Mouse (Mus musculus): ENCODE results near the gene Nup50.
A peak's percentile ranks its signal among the peaks of the same experiment; 100 is the strongest.

Nup50 gene

GRCm38 (mm10) chr15:84957851-84958250 is 34.6 kb downstream of the Nup50 start:
- DNase-seq = peak; percentile 76

DNA sequence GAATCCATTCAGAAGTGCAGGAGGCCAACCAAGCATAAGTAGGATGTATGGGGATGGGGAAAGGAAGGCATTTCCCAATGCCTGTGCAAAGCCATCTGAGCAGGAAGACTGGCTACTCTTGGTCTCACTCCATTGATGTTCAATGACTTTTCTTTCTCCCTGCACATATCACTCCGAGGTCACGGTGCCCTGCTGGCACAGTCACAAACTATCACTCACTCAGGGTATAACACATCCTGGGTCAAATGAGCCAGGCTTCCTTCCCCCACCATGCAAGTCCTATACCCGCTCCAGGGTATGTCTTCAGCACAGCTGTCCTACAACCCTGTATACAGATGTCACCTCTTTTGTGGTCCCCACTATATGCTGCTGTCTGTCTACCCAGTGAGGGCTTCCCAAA is 35.1 kb downstream of the Nup50 start:
- no peak for DNase-seq

- no peak for DNase-seq
These were observed 36.7 kb downstream of the Nup50 start for GRCm38 (mm10) chr15:84959891-84960290.

- peak; percentile 33 for DNase-seq
These were observed 37.5 kb downstream of the Nup50 start for GRCm38 (mm10) chr15:84960692-84961091.

DNA sequence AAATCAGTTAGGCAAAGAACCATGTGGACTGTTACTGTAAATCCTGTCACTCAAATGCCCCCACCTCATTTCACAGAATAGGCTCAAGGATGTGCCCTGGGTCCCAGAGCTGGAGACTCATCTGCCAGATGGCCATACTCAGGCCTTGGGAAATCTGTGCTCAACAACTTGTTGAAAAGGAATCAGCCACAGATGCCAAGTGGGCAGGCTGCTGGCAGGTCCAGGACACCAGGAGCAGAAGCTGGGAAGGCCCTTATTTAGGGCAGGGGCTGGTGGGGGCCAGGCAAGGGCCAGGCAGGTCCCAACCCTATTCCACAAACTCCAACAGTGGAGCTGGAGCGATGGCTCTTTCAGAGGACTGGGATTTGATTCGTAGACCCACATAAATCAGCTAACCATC is 39.3 kb downstream of the Nup50 start:
- DNase-seq = no peak

- DNase-seq = no peak
These were observed 41.6 kb downstream of the Nup50 start for GRCm38 (mm10) chr15:84964771-84965170.

GRCm38 (mm10) chr15:84965575-84966360 is 42.6 kb downstream of the Nup50 start:
- peak; percentile 46 for DNase-seq

DNA sequence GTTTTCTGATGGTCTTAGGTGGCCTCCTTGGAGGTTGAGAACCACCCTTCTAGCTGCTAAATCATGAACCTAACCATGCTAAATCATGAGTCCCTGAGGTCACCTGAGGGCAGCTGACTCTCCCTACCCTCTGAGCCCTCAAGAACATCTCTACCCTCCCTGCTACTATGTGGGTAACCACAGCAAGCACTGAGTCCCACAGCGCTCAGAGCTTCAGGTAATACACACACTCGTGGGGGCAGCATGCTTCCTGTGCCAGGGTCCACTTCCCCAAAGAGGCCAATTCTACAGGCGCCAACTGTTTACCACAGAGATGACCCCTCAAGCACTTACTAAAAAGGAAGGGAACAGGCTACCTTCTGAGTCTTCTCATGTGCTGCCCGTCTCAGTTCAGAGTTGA is 45.3 kb downstream of the Nup50 start:
- DNase-seq = no peak

DNA sequence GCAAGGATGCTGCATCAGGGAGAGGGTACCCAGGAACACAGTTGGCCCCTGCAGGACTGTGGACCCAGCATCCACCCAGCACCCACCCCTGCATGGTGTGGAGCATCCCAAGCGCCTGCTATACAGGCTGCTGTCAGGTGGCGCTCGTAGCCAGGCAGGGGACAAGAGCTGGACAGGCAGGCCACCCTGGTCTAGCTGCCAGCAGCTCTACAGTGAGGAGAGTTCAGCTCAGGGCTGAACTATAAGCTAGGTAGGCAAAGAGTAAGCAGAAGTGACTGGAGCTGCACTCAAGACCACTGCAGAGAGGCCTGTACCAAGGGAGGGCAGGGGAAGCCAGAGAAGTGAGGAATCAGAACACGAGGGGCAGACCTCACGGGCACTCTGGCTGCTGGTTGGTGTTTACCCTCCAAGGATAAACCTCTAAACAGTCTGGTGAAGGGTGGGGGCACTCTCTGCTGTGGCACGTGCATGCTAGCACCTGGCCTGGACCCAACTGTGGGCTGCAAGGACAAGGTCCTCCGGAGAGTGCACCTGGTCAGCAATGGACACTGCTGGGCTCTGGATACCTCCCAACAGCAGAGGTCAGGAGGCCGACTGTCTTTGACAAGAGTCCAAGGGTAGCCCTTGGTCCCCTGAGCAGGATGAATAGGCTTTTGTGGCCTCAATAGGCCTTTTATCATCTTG is 49.8 kb downstream of the Nup50 start:
- no peak for DNase-seq

DNA sequence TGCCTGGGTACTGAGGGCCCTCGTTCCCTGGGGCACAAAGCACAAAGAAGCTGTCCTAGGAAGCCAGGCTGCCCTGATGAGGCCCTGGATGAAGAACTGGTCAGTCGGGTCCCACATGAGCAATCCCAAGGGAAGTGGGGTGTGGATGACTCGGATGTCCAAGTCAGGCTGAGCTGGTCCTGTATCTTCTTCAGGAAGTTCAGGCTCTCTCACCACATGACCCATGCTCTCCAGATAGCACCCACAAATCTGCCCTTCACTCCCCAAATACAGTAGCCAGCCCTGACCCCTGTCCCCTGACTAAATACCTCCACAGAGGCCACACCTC is 50.3 kb downstream of the Nup50 start:
- DNase-seq = no peak

GRCm38 (mm10) chr15:84975729-84976128 is 52.5 kb downstream of the Nup50 start:
- no peak for DNase-seq

- DNase-seq = no peak
These were observed 58.5 kb downstream of the Nup50 start for GRCm38 (mm10) chr15:84981609-84982313.

DNA sequence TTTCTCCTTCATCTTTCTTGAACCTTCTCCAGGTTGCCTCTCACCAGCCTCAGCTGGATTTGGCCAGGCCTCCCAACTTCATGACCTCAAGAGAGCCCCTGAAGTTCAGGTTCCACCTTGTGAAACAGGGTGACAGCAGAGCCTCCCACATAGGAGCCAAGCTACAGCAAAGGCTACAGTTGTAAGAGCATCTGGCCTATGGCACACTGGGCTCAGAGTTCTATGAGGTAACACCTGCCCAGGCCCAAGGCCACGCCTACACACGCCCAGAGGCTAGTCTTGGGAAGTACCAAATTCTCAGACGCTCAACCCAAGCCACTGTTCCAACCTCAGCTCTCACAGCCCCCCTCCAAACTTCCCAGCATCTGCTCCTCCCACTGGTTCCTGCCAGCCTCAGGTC is 59.7 kb downstream of the Nup50 start:
- DNase-seq = no peak

DNA sequence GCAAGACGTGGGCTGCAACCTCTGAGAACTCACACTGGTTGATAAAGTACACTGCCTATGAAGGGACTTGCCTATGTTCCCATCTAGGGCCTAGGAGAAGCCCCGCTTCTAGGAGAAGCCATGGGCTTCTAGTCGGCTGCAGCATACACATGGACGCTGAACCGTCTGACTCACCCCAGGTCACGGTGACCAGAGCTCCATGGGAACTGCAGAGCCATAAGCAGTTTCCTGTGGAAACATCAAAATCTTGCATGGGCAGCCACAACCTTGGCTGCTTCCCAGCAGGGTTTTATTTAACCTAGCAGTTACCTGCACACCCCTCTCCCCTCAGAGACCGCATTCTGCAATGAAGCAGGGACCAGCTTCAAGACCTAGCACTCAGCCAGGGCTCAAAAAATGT is 60.5 kb downstream of the Nup50 start:
- DNase-seq = no peak

GRCm38 (mm10) chr15:84985516-84986160 is 62.4 kb downstream of the Nup50 start:
- DNase-seq = no peak

- DNase-seq = no peak
These were observed 63.2 kb downstream of the Nup50 start for GRCm38 (mm10) chr15:84986171-84987019.

DNA sequence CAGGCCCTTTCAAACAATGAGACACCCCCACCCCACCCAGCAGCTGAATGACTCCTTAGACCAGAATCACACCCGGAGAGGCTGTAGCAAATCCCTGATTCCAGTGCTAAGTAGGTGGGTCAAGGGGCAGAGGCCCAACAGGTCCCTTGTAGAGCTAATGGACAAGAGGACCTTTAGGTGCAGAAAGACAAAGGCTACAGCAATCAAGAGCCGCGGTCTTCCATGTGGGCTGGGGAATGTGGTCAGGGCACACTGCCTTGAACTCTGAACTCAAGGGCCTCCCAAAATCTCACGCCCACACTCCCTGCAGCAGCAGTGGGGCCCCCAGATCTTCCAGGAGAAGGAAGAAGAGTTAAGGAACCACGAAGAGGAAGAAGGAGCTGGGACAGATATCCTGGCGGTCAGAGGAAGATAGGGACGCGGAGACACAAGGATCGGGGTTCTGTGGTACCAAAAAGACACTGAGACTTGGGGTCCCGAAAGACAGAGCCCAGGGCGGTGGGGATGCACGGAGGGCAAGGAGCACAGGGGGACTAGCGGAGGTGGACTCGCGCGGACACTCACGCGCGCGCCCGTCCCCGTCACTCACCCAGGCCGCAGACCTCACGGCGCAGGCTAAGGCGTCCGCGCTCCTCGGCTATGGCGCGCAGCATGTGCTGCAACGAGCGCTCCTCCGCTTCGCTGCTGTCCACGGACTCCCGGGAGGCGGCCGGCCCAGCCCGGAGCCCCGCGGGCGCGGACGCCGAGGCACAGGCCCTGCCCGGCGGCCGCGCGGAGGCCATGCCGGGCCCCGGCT is 64.0 kb downstream of the Nup50 start:
- DNase-seq = peak; percentile 60

GRCm38 (mm10) chr15:84987874-84988825 is 64.9 kb downstream of the Nup50 start, which contains the start of gene 5031439G07Rik:
Gene 5031439G07Rik (minus strand): TSS chr15:84988551.
- peak; percentile 86 for DNase-seq

DNA sequence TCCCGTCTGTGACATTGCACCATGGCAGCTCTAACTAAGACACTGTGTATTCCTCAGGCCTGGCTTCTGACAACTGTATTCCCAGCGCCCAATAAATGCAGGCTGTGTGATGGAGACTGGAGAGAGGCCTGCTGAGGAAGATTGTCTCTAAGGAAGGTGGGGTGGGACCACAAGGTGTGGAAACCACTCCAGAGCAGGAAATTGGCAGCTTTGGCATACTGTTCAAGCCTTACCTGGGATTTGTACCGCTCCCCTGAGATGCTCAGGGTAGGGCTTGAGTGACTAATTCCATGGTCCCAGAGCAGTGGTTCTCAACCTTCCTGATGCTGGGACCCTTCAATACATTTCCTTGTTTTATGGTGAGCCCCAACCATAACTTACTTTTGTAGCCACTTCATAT is 65.9 kb downstream of the Nup50 start:
- no peak for DNase-seq

- DNase-seq = no peak
These were observed 66.6 kb downstream of the Nup50 start for GRCm38 (mm10) chr15:84989771-84990170.

Measured in right cerebral cortex, postnatal 4 days (tissue).